Mouse (Mus musculus) testis, adult 2 months (tissue): Measurements from ENCODE around the gene Rpl36-ps4. TPM values are rescaled to one million over a fixed set of nuclear protein-coding genes. Genes with fewer than 3 reads are reported as not detected.

Source experiments
- H3K27ac ChIP-seq: fragments of 200-500 bp; 2 replicates; pipeline ENCODE4 v1.5.1; 2012; ENCODE audit warnings: low read depth, low read length; ENCODE audit not compliant: control insufficient read depth, insufficient read depth
- H3K27me3 ChIP-seq: fragments of 200-500 bp; 2 replicates; pipeline ENCODE4 v1.6.1; 2012; ENCODE audit warnings: mild to moderate bottlenecking, low read length, moderate library complexity; ENCODE audit not compliant: control insufficient read depth, insufficient read depth
- H3K36me3 ChIP-seq: fragments of 200-500 bp; 2 replicates; pipeline ENCODE4 v1.6.1; 2012; ENCODE audit warnings: mild to moderate bottlenecking, low read length; ENCODE audit not compliant: control insufficient read depth, insufficient read depth
- H3K4me1 ChIP-seq: fragments of 200-500 bp; 2 replicates; pipeline ENCODE4 v1.6.1; 2012; ENCODE audit warnings: low read length; ENCODE audit not compliant: control insufficient read depth, insufficient read depth
- H3K4me3 ChIP-seq: fragments of 200-500 bp; 2 replicates; pipeline ENCODE4 v1.5.1; 2012; ENCODE audit warnings: low read depth, mild to moderate bottlenecking, low read length, moderate library complexity, mixed read lengths; ENCODE audit not compliant: control insufficient read depth
- CTCF ChIP-seq: fragments of 200-500 bp; IDR thresholded peaks from 2 replicates; pipeline ENCODE4 v1.5.1; 2012; ENCODE audit warnings: low read depth, mild to moderate bottlenecking, inconsistent platforms, low read length, moderate library complexity; ENCODE audit not compliant: control insufficient read depth, insufficient read depth, insufficient replicate concordance
- POLR2A ChIP-seq: fragments of 200-500 bp; IDR thresholded peaks from 2 replicates; pipeline ENCODE4 v1.6.1; 2012; ENCODE audit warnings: low read depth, mild to moderate bottlenecking, inconsistent platforms, low read length, moderate library complexity; ENCODE audit not compliant: control insufficient read depth
- polyA plus RNA-seq: library from polyadenylated mRNA; depleted of rRNA; stranded (reverse); fragments of >200 nt; gene quantifications from 2 replicates; pipeline ENCODE4 v1.2.3, GENCODE M21; 2012; rRNA removed

Gene Rpl36-ps4
- polyA plus RNA-seq, result not detected in 2 replicates

DNA sequence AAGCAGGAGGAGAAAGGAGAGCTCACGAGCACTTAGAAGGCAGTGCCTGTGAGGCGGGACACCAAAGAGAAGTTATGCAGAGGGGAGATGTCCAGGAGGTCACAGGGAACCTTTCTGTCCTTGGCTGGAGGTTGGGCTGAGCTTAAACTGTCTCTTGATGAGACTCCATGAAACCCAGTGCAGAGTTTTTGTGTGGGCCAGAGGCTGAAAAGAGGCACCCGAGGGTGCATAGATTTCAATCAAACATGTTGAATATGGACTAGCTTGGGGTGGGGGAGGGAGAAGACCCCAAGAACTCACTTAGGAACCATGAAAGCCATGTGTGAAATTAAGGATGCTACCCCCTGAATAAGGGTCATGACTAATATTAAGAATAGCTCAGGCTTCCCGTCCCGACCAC, at the start of gene Rpl36-ps4:
Rpl36-ps4 (plus strand) TSS at position 301 of the 400 bp plus-strand sequence.
- H3K36me3 ChIP-seq, result no peaks in the 10 kb centered on the region
- H3K4me1 ChIP-seq, result no peaks in the 10 kb centered on the region
- no peak within 1 kb of the TSS for H3K4me3 ChIP-seq
- H3K27ac ChIP-seq, result no peak within 1 kb of the TSS
- H3K27me3 ChIP-seq, result no peaks in the 10 kb centered on the region
- TF ChIP-seq POLR2A (no peak), CTCF (no peak)

DNA sequence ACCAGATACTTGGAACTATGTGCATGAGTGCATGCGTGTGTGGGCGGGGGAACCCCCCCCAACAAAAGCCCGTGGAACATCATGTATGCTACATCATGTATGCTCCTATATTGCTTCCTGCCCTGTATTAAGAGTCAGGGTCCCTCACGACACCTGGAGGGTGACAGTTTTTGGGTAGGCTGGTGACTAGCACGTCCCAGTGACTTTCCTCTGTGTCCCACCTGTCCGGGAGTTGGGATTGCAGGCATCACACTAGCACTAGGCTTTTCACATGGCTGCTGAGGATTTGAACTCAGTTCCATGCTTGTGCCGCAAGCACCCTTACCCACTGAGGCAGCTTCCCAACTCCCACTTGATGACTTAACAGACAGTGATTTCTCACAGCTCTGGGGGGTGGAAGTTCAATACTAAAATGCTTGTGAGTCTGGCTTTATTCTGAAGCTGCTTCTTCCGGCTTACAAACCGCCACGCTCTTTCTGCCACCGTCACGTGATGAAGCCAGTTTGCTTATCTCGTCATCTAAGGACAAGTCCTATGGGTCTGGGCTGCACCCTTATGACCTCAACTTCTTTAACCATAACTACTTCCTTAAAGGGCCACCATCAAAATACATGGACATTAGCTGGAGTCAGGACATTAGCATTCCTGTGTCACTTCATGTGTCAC, 49.2 kb upstream of the Rpl36-ps4 start:
- TF ChIP-seq CTCF (no peak), POLR2A (no peak)
- Histone ChIP-seq H3K4me3 (no peak overlapping the region), H3K36me3 (no peaks in the 10 kb centered on the region), H3K27ac (no peak overlapping the region), H3K27me3 (no peaks in the 10 kb centered on the region), H3K4me1 (no peaks in the 10 kb centered on the region; the same call in 1 of the 2 replicates)

DNA sequence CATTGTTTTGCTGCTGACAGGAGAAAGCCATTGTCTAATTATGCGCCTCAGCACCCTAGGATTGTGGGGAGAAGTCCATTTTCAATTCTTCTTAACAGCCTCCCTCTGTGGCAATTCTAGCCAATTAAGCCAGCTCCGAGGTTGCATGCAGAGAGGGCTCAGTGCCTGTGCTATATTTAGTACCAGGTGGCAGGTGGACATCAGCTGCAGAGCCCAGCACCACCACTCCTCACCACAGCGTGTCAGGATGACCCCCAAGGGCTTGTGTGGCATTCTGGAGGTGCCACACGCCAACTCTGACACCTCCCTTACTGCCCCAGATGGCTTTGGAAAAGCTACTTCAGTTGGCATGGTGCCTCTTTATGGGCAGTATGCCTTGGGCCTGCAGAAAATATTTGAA, 48.5 kb upstream of the Rpl36-ps4 start:
- Histone ChIP-seq H3K36me3 (no peaks in the 10 kb centered on the region), H3K4me3 (no peak overlapping the region), H3K27ac (no peak overlapping the region), H3K4me1 (no peaks in the 10 kb centered on the region; the same call in 1 of the 2 replicates), H3K27me3 (no peaks in the 10 kb centered on the region)
- no peak for TF ChIP-seq POLR2A
- TF ChIP-seq CTCF, result no peak

DNA sequence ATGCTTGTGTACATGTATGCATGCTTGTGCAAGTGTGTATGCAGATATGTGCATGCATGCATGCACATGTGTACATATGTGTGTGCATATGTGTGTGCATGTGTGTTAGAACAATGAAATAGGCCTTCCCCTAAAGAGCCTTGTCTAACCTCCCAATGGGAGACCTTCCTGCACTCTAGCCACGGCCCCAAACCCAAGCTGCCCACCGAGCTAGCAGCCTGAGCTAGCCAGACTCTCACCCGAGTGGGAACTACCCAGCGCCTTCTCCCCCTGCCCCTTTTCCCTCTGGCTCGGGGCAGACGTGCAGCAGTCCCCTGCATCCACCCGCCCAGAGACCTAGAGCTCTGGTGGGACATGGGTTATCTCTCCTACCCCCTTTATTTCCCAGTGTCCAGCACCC, 47.3 kb upstream of the Rpl36-ps4 start:
- H3K36me3 ChIP-seq, result no peaks in the 10 kb centered on the region
- H3K27ac ChIP-seq, result no peak overlapping the region
- H3K4me1 ChIP-seq, result peaks cover 4% of the 10 kb centered on the region
- no peak overlapping the region for H3K4me3 ChIP-seq
- no peaks in the 10 kb centered on the region for H3K27me3 ChIP-seq
- TF ChIP-seq CTCF (no peak), POLR2A (no peak)

DNA sequence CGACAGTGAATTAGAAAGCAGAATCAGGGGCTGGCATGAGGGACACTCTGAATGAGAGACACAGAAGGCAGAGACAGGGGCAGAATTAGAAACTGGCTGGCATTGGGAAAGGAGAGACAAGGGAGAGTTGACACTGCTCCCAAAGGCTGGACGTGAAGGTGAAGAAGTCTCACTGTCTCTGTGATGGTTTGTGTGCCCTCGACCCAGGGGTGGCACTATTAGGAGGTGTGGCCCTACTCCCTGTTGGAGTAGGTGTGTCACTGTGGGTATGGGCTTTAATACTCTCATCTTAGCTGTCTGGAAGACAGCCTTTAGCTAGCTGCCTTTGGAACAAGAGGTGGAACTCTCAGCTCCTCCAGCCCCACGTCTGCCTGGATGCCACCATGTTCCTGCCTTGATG, 46.8 kb upstream of the Rpl36-ps4 start:
- no peaks in the 10 kb centered on the region for H3K27me3 ChIP-seq
- H3K36me3 ChIP-seq, result no peaks in the 10 kb centered on the region
- no peak for TF ChIP-seq POLR2A
- H3K27ac ChIP-seq, result no peak overlapping the region
- H3K4me3 ChIP-seq, result no peak overlapping the region
- peaks cover 4% of the 10 kb centered on the region for H3K4me1 ChIP-seq

DNA sequence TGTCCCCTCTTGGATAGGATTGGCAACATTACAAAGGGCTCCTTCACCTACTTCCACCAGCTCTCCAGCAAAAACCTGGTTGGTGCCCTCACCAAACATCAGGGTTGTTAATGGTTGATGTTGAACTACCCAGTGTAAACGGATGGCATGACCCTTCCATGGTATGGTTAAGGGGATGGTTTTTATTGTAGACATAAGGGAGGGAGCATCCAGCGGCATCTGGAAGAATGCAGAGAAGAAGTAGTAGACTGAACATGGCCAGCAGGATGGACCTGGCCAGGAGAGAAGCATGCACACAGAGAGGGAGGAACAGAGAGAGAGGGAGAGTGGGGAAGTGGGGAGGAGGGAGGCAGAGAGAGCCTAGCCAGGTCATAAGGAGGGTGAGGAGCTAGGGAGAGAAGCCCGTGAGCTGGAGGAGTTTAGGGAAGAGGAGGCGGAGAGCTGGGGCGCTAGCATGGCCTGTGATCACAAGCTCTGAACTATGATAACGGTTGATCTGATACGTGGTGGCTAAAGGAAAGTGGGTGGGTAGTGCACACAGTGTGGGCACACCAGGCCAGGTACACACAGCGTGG, 45.3 kb upstream of the Rpl36-ps4 start:
- no peak for TF ChIP-seq CTCF
- no peak for TF ChIP-seq POLR2A
- Histone ChIP-seq H3K27me3 (no peaks in the 10 kb centered on the region), H3K4me1 (peaks cover 4% of the 10 kb centered on the region), H3K27ac (no peak overlapping the region), H3K4me3 (no peak overlapping the region), H3K36me3 (no peaks in the 10 kb centered on the region)

DNA sequence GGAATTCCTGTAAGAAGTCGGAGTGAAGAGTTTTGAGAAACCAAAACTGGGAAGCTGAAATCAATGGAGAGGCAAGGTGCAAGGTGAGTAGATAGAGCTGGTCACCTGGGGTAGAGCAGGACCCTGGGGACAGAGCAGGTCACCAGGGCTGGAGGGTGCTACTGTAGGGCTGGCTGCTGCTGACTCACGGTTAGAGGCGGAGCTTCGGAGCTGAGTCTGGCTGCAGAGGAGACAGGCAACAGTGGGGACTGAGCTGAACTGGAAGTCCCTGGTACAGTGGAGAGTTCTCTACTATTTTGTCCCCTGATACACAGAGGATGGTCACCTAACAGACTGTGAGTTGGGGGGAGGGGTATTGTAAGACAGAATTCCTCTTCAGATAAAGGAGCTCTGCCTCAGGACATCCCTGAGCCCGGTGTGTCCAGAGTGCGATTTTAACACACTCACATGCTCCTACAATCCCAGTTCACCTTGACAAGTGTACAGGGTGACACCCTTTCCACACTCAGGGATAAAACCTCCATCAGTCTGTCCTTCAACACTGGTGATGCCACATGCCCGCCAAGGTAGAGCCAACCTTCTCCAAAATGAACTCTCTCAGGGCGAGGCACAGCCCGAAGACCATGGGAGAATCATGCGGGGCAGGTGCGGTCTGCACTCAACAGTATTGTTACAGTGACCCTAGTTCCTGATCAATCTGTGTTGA, 44.3 kb upstream of the Rpl36-ps4 start:
- no peak overlapping the region for H3K27ac ChIP-seq
- H3K4me1 ChIP-seq, result peaks cover 4% of the 10 kb centered on the region
- H3K4me3 ChIP-seq, result no peak overlapping the region
- no peak for TF ChIP-seq CTCF
- no peak for TF ChIP-seq POLR2A
- no peaks in the 10 kb centered on the region for H3K27me3 ChIP-seq
- H3K36me3 ChIP-seq, result no peaks in the 10 kb centered on the region
